ENCODE assay signal across 10 mouse cellular contexts in the genomic region with DNA sequence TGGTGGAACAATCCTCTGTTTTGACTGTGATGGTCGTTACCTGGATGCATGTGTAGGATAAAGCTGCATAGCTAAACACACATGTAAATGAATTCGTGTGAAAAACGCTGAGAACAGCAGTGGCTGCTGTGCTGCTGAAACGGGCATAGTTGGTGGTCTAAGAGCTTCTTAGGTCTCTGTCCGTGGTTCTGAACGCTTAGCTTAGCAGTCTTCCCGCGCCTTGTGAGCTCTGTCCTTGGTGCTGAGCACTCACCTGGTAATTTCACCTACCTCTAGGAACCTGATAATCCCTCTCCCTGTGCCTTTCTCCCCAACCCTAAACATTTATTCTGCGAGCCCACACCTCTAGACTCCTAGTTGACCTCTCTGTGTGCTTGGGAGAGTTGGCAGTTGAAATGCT. TPM values are rescaled to one million over a fixed set of nuclear protein-coding genes. Genes with fewer than 3 reads are reported as not detected.
DNase-seq lines count a peak whose midpoint lies in the region; ATAC-seq and TF ChIP-seq lines count a peak whose summit lies in the region.
"Had no signal": no experiment of that assay in that cellular context is flagged by ENCODE, and none has a peak within 500 bp of the region (broad histone marks: within the 10 kb centered on the region; RNA-seq: fewer than 3 reads in every experiment).

No protein-coding gene starts in this region.

- 3% methylated on average over 9 of the region's 9 CpGs for WGBS in forebrain, embryonic 10.5 days
- 6% methylated on average over 9 of the region's 9 CpGs for WGBS in forebrain, postnatal 0 days

- H3K9me3 ChIP-seq in forebrain, embryonic 10.5 days, result no peaks in the 10 kb centered on the region
- no peaks in the 10 kb centered on the region for H3K9me3 ChIP-seq in forebrain, postnatal 0 days (ENCODE audit: low read length)

- H3K27me3 ChIP-seq in forebrain, embryonic 10.5 days (ENCODE audit: poor library complexity, severe bottlenecking), result no peaks in the 10 kb centered on the region
- peaks cover 3% of the 10 kb centered on the region; the same call in 1 of the 2 replicates for H3K27me3 ChIP-seq in forebrain, postnatal 0 days (ENCODE audit: insufficient read depth, low read length)

- H3K4me2 ChIP-seq in forebrain, postnatal 0 days (ENCODE audit: low read depth), result no peak overlapping the region

- no peak for TF ChIP-seq CTCF in forebrain, postnatal 0 days (IDR thresholded peaks at IDR 0.05; ENCODE audit: low read depth)

- H3K27ac ChIP-seq in forebrain, embryonic 10.5 days, result no peak overlapping the region
- no peak overlapping the region for H3K27ac ChIP-seq in forebrain, postnatal 0 days (ENCODE audit: low read depth, low read length)

- ATAC-seq in forebrain, postnatal 0 days, result no peak

- H3K9ac ChIP-seq in forebrain, postnatal 0 days, result no peak overlapping the region

- no peaks in the 10 kb centered on the region for H3K4me1 ChIP-seq in forebrain, embryonic 10.5 days
- no peaks in the 10 kb centered on the region for H3K4me1 ChIP-seq in forebrain, postnatal 0 days (ENCODE audit: insufficient read depth)

- peak; percentile 39 for DNase-seq in forebrain, embryonic 10.5 days (ENCODE audit: extremely low spot score, low spot score)
- no peak for DNase-seq in forebrain, postnatal 0 days
- peak; percentile 18 for DNase-seq in urinary bladder, postnatal 25 days (ENCODE audit: low spot score)
- DNase-seq in urinary bladder, adult 2 months (ENCODE audit: low spot score), result no peak
- DNase-seq in kidney, postnatal 36 days, result peak; percentile 49 to 77
- peak; percentile 79 for DNase-seq in thymus, postnatal 0 days (ENCODE audit: low spot score)
- no peak for DNase-seq in frontal cortex, postnatal 36 days (ENCODE audit: low spot score in 2 of 2)
- DNase-seq in spleen, adult 18-20 months, result no peak

- no peaks in the 10 kb centered on the region for H3K36me3 ChIP-seq in forebrain, embryonic 10.5 days (replicated peaks)
- no peaks in the 10 kb centered on the region for H3K36me3 ChIP-seq in forebrain, postnatal 0 days (ENCODE audit: insufficient read depth)

- no peak overlapping the region for H3K4me3 ChIP-seq in forebrain, embryonic 10.5 days
- H3K4me3 ChIP-seq in forebrain, postnatal 0 days (ENCODE audit: low read depth, low read length), result no peak overlapping the region

RNA-seq across cellular contexts. Expression of gene Cd300ld3, which starts 4.0 kb away (rescaled TPM):
- not detected in 2 replicates for polyA plus RNA-seq in forebrain, embryonic 10.5 days (2016; fragmentation: Nextera tagmentation; extraction: Ambion mirVana)
- not detected in 2 replicates for total RNA-seq in forebrain, postnatal 0 days (2014; rRNA removed)
- polyA plus RNA-seq in forebrain, postnatal 0 days (2015; fragmentation: Nextera tagmentation; extraction: Ambion mirVana), result not detected in 2 replicates
- 16.9 and 17.1 TPM in 2 replicates for polyA plus RNA-seq in urinary bladder, adult 2 months (2012; rRNA removed)
- polyA plus RNA-seq in thymus, postnatal 0 days (2015; fragmentation: Nextera tagmentation; extraction: Ambion mirVana), result not detected in 2 replicates
- polyA plus RNA-seq: heart, embryonic 16.5 days; neural tube, embryonic 14.5 days had no signal

RNA-seq across cellular contexts. Expression of gene Cd300e, which starts 9.8 kb away (rescaled TPM):
- not detected in 2 replicates for polyA plus RNA-seq in forebrain, embryonic 10.5 days (2016; fragmentation: Nextera tagmentation; extraction: Ambion mirVana)
- total RNA-seq in forebrain, postnatal 0 days (2014; rRNA removed), result not detected in 2 replicates
- 0.09 TPM in 1 of 2 replicates, not detected in the other for polyA plus RNA-seq in forebrain, postnatal 0 days (2015; fragmentation: Nextera tagmentation; extraction: Ambion mirVana)
- 0.04 and 0.15 TPM in 2 replicates for polyA plus RNA-seq in urinary bladder, adult 2 months (2012; rRNA removed)
- 0.05 and 0.18 TPM in 2 replicates for polyA plus RNA-seq in thymus, postnatal 0 days (2015; fragmentation: Nextera tagmentation; extraction: Ambion mirVana)
- polyA plus RNA-seq: heart, embryonic 16.5 days; neural tube, embryonic 14.5 days had no signal

RNA-seq across cellular contexts. Expression of gene Cd300ld5, which starts 14.6 kb away (rescaled TPM):
- not detected in 2 replicates for polyA plus RNA-seq in forebrain, embryonic 10.5 days (2016; fragmentation: Nextera tagmentation; extraction: Ambion mirVana)
- total RNA-seq in forebrain, postnatal 0 days (2014; rRNA removed), result not detected in 2 replicates
- polyA plus RNA-seq in forebrain, postnatal 0 days (2015; fragmentation: Nextera tagmentation; extraction: Ambion mirVana), result not detected in 2 replicates
- 3.1 and 5.2 TPM in 2 replicates for polyA plus RNA-seq in urinary bladder, adult 2 months (2012; rRNA removed)
- polyA plus RNA-seq in thymus, postnatal 0 days (2015; fragmentation: Nextera tagmentation; extraction: Ambion mirVana), result 0.49 TPM in 1 of 2 replicates, not detected in the other
- polyA plus RNA-seq: heart, embryonic 16.5 days; neural tube, embryonic 14.5 days had no signal

RNA-seq across cellular contexts. Expression of gene Cd300ld4, which starts 25.4 kb away (rescaled TPM):
- not detected in 2 replicates for polyA plus RNA-seq in forebrain, embryonic 10.5 days (2016; fragmentation: Nextera tagmentation; extraction: Ambion mirVana)
- not detected in 2 replicates for total RNA-seq in forebrain, postnatal 0 days (2014; rRNA removed)
- polyA plus RNA-seq in forebrain, postnatal 0 days (2015; fragmentation: Nextera tagmentation; extraction: Ambion mirVana), result not detected in 2 replicates
- 3.3 and 3.6 TPM in 2 replicates for polyA plus RNA-seq in urinary bladder, adult 2 months (2012; rRNA removed)
- 0.48 TPM in 1 of 2 replicates, not detected in the other for polyA plus RNA-seq in thymus, postnatal 0 days (2015; fragmentation: Nextera tagmentation; extraction: Ambion mirVana)
- polyA plus RNA-seq: heart, embryonic 16.5 days; neural tube, embryonic 14.5 days had no signal

RNA-seq across cellular contexts. Expression of gene Cd300ld2, which starts 36.2 kb away (rescaled TPM):
- polyA plus RNA-seq in forebrain, embryonic 10.5 days (2016; fragmentation: Nextera tagmentation; extraction: Ambion mirVana), result not detected in 2 replicates
- total RNA-seq in forebrain, postnatal 0 days (2014; rRNA removed), result not detected in 2 replicates
- not detected in 2 replicates for polyA plus RNA-seq in forebrain, postnatal 0 days (2015; fragmentation: Nextera tagmentation; extraction: Ambion mirVana)
- polyA plus RNA-seq in urinary bladder, adult 2 months (2012; rRNA removed), result 0.83 and 1.2 TPM in 2 replicates
- polyA plus RNA-seq in thymus, postnatal 0 days (2015; fragmentation: Nextera tagmentation; extraction: Ambion mirVana), result not detected in 2 replicates
- polyA plus RNA-seq: heart, embryonic 16.5 days; neural tube, embryonic 14.5 days had no signal

Comparison
In these comparisons a context has a peak if more than half of its experiments do, and no peak if none do; other contexts are left out.
1. DNase-seq: peak in forebrain, embryonic 10.5 days (single experiment), urinary bladder, postnatal 25 days (single experiment), kidney, postnatal 36 days (2 of 2) and thymus, postnatal 0 days (single experiment); none in forebrain, postnatal 0 days (single experiment), urinary bladder, adult 2 months (single experiment), frontal cortex, postnatal 36 days (0 of 2) and spleen, adult 18-20 months (0 of 2).
2. RNA of gene Cd300ld3, which starts 4.0 kb away (polyA plus RNA-seq): 16.9 to 17.1 TPM in urinary bladder, adult 2 months; not detected in forebrain, embryonic 10.5 days, not detected in forebrain, postnatal 0 days and not detected in thymus, postnatal 0 days; every median in the first group is over 10 times any median in the second.